Mouse (Mus musculus) inflammation-experienced regulatory T-cells, adult 6 months (primary cell): ENCODE measurements around the gene Prame. TPM values are rescaled to one million over a fixed set of nuclear protein-coding genes. Genes with fewer than 3 reads are reported as not detected.
"Not testable (repeated sequence)": the region's sequence is repeated elsewhere in the genome, so short reads cannot be mapped to it uniquely, and the experiment has no call there.

ENCODE experiments used
- ATAC-seq: one replicate; pipeline ENCODE4 v1.8.0; 2017
- polyA plus RNA-seq, 3 experiments: library from polyadenylated mRNA; unstranded; fragments of 100-300 nt; shearing (Covaris generic); gene quantifications; one replicate each; pipeline ENCODE4 v1.2.1; 2017

The Prame gene
- not detected for polyA plus RNA-seq

DNA sequence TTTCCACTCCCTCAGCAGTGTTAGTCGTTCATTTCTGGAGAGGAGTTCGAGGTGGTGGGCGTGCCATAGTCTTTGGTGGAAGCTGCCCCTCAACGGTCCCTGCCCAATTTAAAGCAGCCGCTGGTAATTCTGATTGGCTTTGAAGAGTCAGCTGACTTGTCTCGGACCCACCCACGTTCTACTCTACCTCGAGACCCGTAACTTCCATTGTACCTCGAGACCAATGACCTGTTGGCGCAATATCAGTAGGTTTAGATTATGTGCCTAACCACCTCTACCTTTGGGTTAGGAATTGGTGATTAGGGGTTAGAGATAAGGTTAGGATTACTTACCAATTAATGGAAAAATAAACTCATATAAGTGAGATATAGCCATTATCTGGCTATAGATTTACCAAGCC is at the start of gene Prame:
TSS of gene Prame (minus strand) at position 101 of the 400 bp plus-strand sequence.
- no peak for ATAC-seq

- ATAC-seq = peak; percentile 38
These were observed 24.8 kb upstream of the Prame start for GRCm38 (mm10) chrX:135652173-135652772.

- ATAC-seq = not testable (repeated sequence)
These were observed 26.0 kb downstream of the Prame start for GRCm38 (mm10) chrX:135601298-135602029.

GRCm38 (mm10) chrX:135598677-135599076 is 28.8 kb downstream of the Prame start, which contains the start of gene Nxf7:
TSS of gene Nxf7 (minus strand) at chrX:135598777.
- no peak for ATAC-seq

- no peak for ATAC-seq
These were observed 29.4 kb downstream of the Prame start for GRCm38 (mm10) chrX:135598096-135598495.

GRCm38 (mm10) chrX:135576412-135576811 is 51.1 kb downstream of the Prame start:
- no peak for ATAC-seq

- not testable (repeated sequence) for ATAC-seq
These were observed 52.4 kb downstream of the Prame start for GRCm38 (mm10) chrX:135574958-135575628.

- ATAC-seq = not testable (repeated sequence)
These were observed 53.1 kb downstream of the Prame start for GRCm38 (mm10) chrX:135574261-135574957.

DNA sequence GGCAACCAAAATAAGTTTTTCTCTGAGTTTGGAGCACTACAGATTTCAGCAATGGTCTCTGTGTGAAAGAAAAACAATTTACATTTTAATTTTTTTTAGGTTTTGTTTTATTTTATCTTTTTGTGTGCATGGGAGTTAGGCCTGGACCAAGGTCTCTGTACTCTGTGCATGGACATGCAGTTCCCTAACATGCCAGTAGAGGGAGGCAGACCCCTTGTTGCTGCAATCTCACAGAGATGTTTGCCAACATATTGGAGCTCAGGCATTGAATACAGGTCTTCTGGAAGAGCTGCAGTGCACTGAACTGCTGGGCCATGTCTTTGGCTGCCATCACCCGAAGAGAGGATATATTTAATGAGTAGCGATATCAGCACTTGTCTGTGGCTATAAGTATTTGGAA is 58.0 kb downstream of the Prame start:
- peak; percentile 90 for ATAC-seq

DNA sequence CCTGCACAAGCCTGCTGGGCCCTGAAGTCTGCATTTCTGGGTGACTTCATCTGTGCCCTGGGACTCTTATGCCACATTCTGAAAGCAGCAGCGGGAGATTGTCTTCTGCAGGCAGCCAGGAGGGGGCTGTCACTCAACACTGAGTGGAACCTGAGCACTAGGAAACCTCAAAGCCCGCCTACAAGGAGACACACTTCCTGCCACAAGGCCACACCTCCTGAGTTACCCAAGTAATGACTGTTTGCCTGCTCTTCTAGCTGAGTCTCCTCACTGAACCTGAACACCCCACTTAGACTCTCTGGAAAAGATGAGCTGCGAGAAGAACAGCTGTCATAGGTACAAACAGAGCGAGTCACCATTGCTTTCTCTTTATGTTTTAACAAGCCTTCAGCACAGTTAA is 62.6 kb downstream of the Prame start:
- ATAC-seq = peak; percentile 54

Other genes starting within 250 kb of the Prame start
- not detected for gene Gm7903, start 193.9 kb downstream of the Prame start, polyA plus RNA-seq
- not detected for gene AV320801, start 133.1 kb downstream of the Prame start, polyA plus RNA-seq
- under 1 TPM in 1 of 3 experiments, not detected in 2; 0.53 TPM for gene Nxf7, start 28.9 kb downstream of the Prame start, polyA plus RNA-seq
- under 1 TPM in 1 of 3 experiments, not detected in 2; 0.44 TPM for gene Tcp11x2, start 66.1 kb upstream of the Prame start, polyA plus RNA-seq
- not detected for gene Tmsb15a, start 97.6 kb upstream of the Prame start, polyA plus RNA-seq
- gene Armcx5, start 115.0 kb upstream of the Prame start, polyA plus RNA-seq = 10 to 100 TPM in 2 of 3 experiments, 1 to 10 TPM in 1; 9.6 to 19.9 (median 15.4) TPM
- gene Gprasp1, start 115.0 kb upstream of the Prame start, polyA plus RNA-seq = 10 to 100 TPM; 14.9 to 21.5 (median 20.9) TPM
- 10 to 100 TPM in 2 of 3 experiments, 1 to 10 TPM in 1; 9.4 to 15.5 (median 12.9) TPM for gene Bhlhb9, start 169.9 kb upstream of the Prame start, polyA plus RNA-seq
- gene Gprasp2, start 211.3 kb upstream of the Prame start, polyA plus RNA-seq = 1 to 10 TPM; 1.1 to 6.4 (median 4.7) TPM